Mouse (Mus musculus) ES-E14 (cell line): ENCODE measurements around the gene Fbxo21. TPM values are rescaled to one million over a fixed set of nuclear protein-coding genes. Genes with fewer than 3 reads are reported as not detected.

ENCODE experiments used
- DNase-seq: peaks from one replicate; pipeline ENCODE4 v3.0.0-alpha.2; 2013; ENCODE audit warnings: low read depth, low spot score
- H3K27ac ChIP-seq: 2 replicates; pipeline ENCODE4 v1.5.1; 2012; ENCODE audit warnings: low read depth, mild to moderate bottlenecking, low read length, moderate library complexity, mixed read lengths; ENCODE audit not compliant: poor library complexity, insufficient read depth, severe bottlenecking
- H3K36me3 ChIP-seq: 2 replicates; pipeline ENCODE4 v1.6.1; 2012; ENCODE audit warnings: mild to moderate bottlenecking, low read length, moderate library complexity, mixed read lengths; ENCODE audit not compliant: control insufficient read depth, poor library complexity, insufficient read depth, severe bottlenecking
- H3K4me1 ChIP-seq, 2 experiments: fragments of 150-350 bp in 1 of 2; sonication (generic) in 1 of 2; 2 replicates each; pipeline ENCODE4 v1.6.1; 2012; ENCODE audit warnings: low read length in 2 of 2, mild to moderate bottlenecking in 1 of 2, mixed read lengths in 1 of 2; ENCODE audit not compliant: control insufficient read depth in 2 of 2, insufficient read depth in 2 of 2, poor library complexity in 1 of 2
- H3K4me3 ChIP-seq, 2 experiments: fragments of 150-350 bp in 1 of 2; sonication (generic) in 1 of 2; 2 replicates each; pipeline ENCODE4 v1.5.1; 2012; ENCODE audit warnings: low read length in 2 of 2, low read depth in 1 of 2, mild to moderate bottlenecking in 1 of 2, mixed read lengths in 1 of 2; ENCODE audit not compliant: insufficient read depth in 1 of 2, poor library complexity in 1 of 2, severe bottlenecking in 1 of 2
- H3K9ac ChIP-seq: 2 replicates; pipeline ENCODE4 v1.6.1; 2012; ENCODE audit warnings: low read depth, mild to moderate bottlenecking, low read length, mixed read lengths; ENCODE audit not compliant: poor library complexity, insufficient read depth, severe bottlenecking
- H3K9me3 ChIP-seq: fragments of 150-350 bp; sonication (generic); 2 replicates; pipeline ENCODE4 v1.6.1; 2012; ENCODE audit warnings: low read depth, mild to moderate bottlenecking, low read length; ENCODE audit not compliant: control insufficient read depth, insufficient read depth
- CHD2 ChIP-seq: IDR thresholded peaks from 2 replicates; pipeline ENCODE4 v1.6.1; 2014; ENCODE audit warnings: mild to moderate bottlenecking, low read depth, low read length, inconsistent platforms
- HCFC1 ChIP-seq: IDR thresholded peaks from 2 replicates; pipeline ENCODE4 v1.6.1; 2012; ENCODE audit warnings: low read length, inconsistent platforms, borderline replicate concordance; ENCODE audit not compliant: insufficient read depth
- MAFK ChIP-seq: IDR thresholded peaks from 2 replicates; pipeline ENCODE4 v1.6.1; 2014; ENCODE audit warnings: mild to moderate bottlenecking, low read depth, low read length, inconsistent platforms; ENCODE audit not compliant: insufficient read depth
- ZC3H11A ChIP-seq: IDR thresholded peaks from 2 replicates; pipeline ENCODE4 v1.6.1; 2012; ENCODE audit warnings: low read depth, mild to moderate bottlenecking, inconsistent platforms, low read length, borderline replicate concordance
- ZNF384 ChIP-seq: IDR thresholded peaks from 2 replicates; pipeline ENCODE4 v1.6.1; 2012; ENCODE audit warnings: low read depth, low read length, inconsistent platforms
- in situ Hi-C, 2 experiments: fragments of 600-800 bp; cut with MboI; formaldehyde crosslinking; loops; one replicate each; pipeline ENCODE4 v1.15.1; 2025; ENCODE audit warnings: low sequenced_read_pairs in 2 of 2, inconsistent platforms in 1 of 2; ENCODE audit not compliant: unreplicated experiment in 2 of 2
- total RNA-seq: library from RNA; depleted of rRNA; stranded (reverse); fragments of 300-350 nt; gene quantifications from 2 replicates; pipeline ENCODE4 v1.2.3, GENCODE M21; 2012

Gene Fbxo21
- total RNA-seq, 1 experiment: 23.2 TPM

- H3K4me1 ChIP-seq: peaks cover 6 to 20% of the 10 kb centered on the region in 2 experiments; a peak in 3 of 4 replicates
- H3K36me3 ChIP-seq: no peaks in the 10 kb centered on the region
- in situ Hi-C loops: no loop called here
- no peak for DNase-seq
- no peak for TF ChIP-seq CHD2
- TF ChIP-seq ZC3H11A: no peak
- no peak for TF ChIP-seq MAFK
- no peak for TF ChIP-seq HCFC1
- TF ChIP-seq ZNF384: no peak
- H3K9me3 ChIP-seq: no peaks in the 10 kb centered on the region
- no peak overlapping the region for H3K4me3 ChIP-seq
- no peak overlapping the region for H3K9ac ChIP-seq
- H3K27ac ChIP-seq: no peak overlapping the region
Measured at GRCm38 (mm10) chr5:117964750-117965149, 11.8 kb upstream of the Fbxo21 start.

- DNase-seq: no peak
- Histone ChIP-seq H3K9ac (no peak overlapping the region), H3K27ac (no peak overlapping the region), H3K36me3 (no peaks in the 10 kb centered on the region), H3K4me3 (no peak overlapping the region), H3K9me3 (no peaks in the 10 kb centered on the region), H3K4me1 (peaks cover 6 to 20% of the 10 kb centered on the region in 2 experiments; a peak in 3 of 4 replicates)
- TF ChIP-seq ZNF384 (no peak), HCFC1 (no peak), CHD2 (no peak)
- in situ Hi-C loops: no loop called here
Measured at GRCm38 (mm10) chr5:117966956-117967355, 9.6 kb upstream of the Fbxo21 start.

- Histone ChIP-seq H3K4me1 (peaks cover 6 to 20% of the 10 kb centered on the region in 2 experiments; a peak in 3 of 4 replicates), H3K4me3 (no peak overlapping the region), H3K9me3 (no peaks in the 10 kb centered on the region), H3K36me3 (no peaks in the 10 kb centered on the region), H3K9ac (no peak overlapping the region), H3K27ac (no peak overlapping the region)
- in situ Hi-C loops: no loop called here
- TF ChIP-seq ZNF384 (peak; percentile 63; the same call in 1 of the 2 replicates), ZC3H11A (no peak), MAFK (peak; percentile 80)
- no peak for DNase-seq
Measured at GRCm38 (mm10) chr5:117967659-117968069, 8.9 kb upstream of the Fbxo21 start.

- H3K36me3 ChIP-seq: no peaks in the 10 kb centered on the region
- no peak for TF ChIP-seq HCFC1
- no peak for TF ChIP-seq ZC3H11A
- no peak for TF ChIP-seq ZNF384
- no peak for TF ChIP-seq CHD2
- TF ChIP-seq MAFK: no peak
- no peak for DNase-seq
- no peak overlapping the region for H3K9ac ChIP-seq
- no peaks in the 10 kb centered on the region for H3K9me3 ChIP-seq
- peaks cover 2 to 4% of the 10 kb centered on the region in 2 experiments; a peak in 1 of 4 replicates for H3K4me1 ChIP-seq
- no peak overlapping the region for H3K27ac ChIP-seq
- no peak overlapping the region for H3K4me3 ChIP-seq
- in situ Hi-C loops: no loop called here
Measured at GRCm38 (mm10) chr5:117969681-117970427, 6.7 kb upstream of the Fbxo21 start.

GRCm38 (mm10) chr5:117976263-117976656 is 270 bp upstream of the Fbxo21 start:
- no peak for TF ChIP-seq MAFK
- no peak for TF ChIP-seq ZNF384
- no peak for TF ChIP-seq ZC3H11A
- TF ChIP-seq HCFC1: no peak
- TF ChIP-seq CHD2: no peak
- peak overlapping the region in 1 of 2 experiments; percentile 99; a peak in 2 of 4 replicates for H3K4me3 ChIP-seq
- H3K9me3 ChIP-seq: no peaks in the 10 kb centered on the region
- no peak for DNase-seq
- in situ Hi-C loops: no loop called here
- peaks cover 5% of the 10 kb centered on the region for H3K36me3 ChIP-seq
- H3K27ac ChIP-seq: no peak overlapping the region
- H3K4me1 ChIP-seq: no peaks in the 10 kb centered on the region
- H3K9ac ChIP-seq: no peak overlapping the region
